11 mouse cellular contexts compared by ENCODE assay signal in genomic region chr11:90548560-90548959, GRCm38 (mm10).
DNase-seq lines count a peak whose midpoint lies in the region; ATAC-seq and TF ChIP-seq lines count a peak whose summit lies in the region.
"Had no signal": no experiment of that assay in that cellular context is flagged by ENCODE, and none has a peak within 500 bp of the region (broad histone marks: within the 10 kb centered on the region; RNA-seq: fewer than 3 reads in every experiment).

No protein-coding gene starts in this region.

- peak; percentile 70 for ATAC-seq in embryonic facial prominence, embryonic 11.5 days (replicated peaks; ENCODE audit: insufficient number of reproducible peaks, low FRiP score, low TSS enrichment, low read depth)
- no peak for ATAC-seq in erythroblast, adult 5-6 weeks (replicated peaks; ENCODE audit: low FRiP score, poor library complexity, severe bottlenecking)

- H3K4me2 ChIP-seq in embryonic facial prominence, embryonic 11.5 days (ENCODE audit: low read depth, low read length) = no peak overlapping the region
- H3K4me2 ChIP-seq: kidney, embryonic 15.5 days had no signal

- 41% methylated on average over 13 of the region's 13 CpGs for WGBS in embryonic facial prominence, embryonic 11.5 days

- H3K27ac ChIP-seq in embryonic facial prominence, embryonic 11.5 days (replicated peaks; ENCODE audit: low read depth, low read length) = no peak overlapping the region
- peak overlapping the region; percentile 74 for H3K27ac ChIP-seq in left cerebral cortex, adult 2 months
- H3K27ac ChIP-seq: kidney, embryonic 15.5 days; macrophage had no signal

- no peaks in the 10 kb centered on the region for H3K9me3 ChIP-seq in embryonic facial prominence, embryonic 11.5 days (replicated peaks; ENCODE audit: control insufficient read depth, low read length)
- H3K9me3 ChIP-seq: kidney, embryonic 15.5 days had no signal

- peak; percentile 61 for DNase-seq in embryonic facial prominence, embryonic 11.5 days (ENCODE audit: low spot score)
- peak; percentile 30 to 60 for DNase-seq in frontal cortex, postnatal 36 days (ENCODE audit: low spot score in 2 of 2)
- DNase-seq in left cerebral cortex, adult 2 months (ENCODE audit: extremely low spot score in 1 of 2, low spot score in 2 of 2) = peak; percentile 22 to 39
- peak; percentile 96 for DNase-seq in retina, postnatal 1 day
- DNase-seq in c-Kit-positive CD71-positive TER-119-positive erythroid progenitor cells, embryonic 14.5 days (ENCODE audit: low spot score) = no peak
- DNase-seq in cerebellum, adult 11 months = no peak
- DNase-seq in adrenal gland, postnatal 25 days = no peak
- DNase-seq: thymus, postnatal 36 days had no signal

- no peak for TF ChIP-seq CTCF in left cerebral cortex, adult 2 months (IDR thresholded peaks at IDR 0.05)

- intact Hi-C loops in left cerebral cortex, adult 2 months (cut with DNase I) = loop anchor here (2.0 kb wide), 2 partner anchors 130 to 158 kb away; partner anchors contain the start of gene Hlf

- no peak overlapping the region for H3K9ac ChIP-seq in embryonic facial prominence, embryonic 11.5 days (replicated peaks; ENCODE audit: low read length)
- H3K9ac ChIP-seq: kidney, embryonic 15.5 days had no signal

- no peaks in the 10 kb centered on the region for H3K27me3 ChIP-seq in embryonic facial prominence, embryonic 11.5 days (ENCODE audit: control insufficient read depth, insufficient read depth, low read length)
- H3K27me3 ChIP-seq: kidney, embryonic 15.5 days had no signal

- H3K4me1 ChIP-seq in embryonic facial prominence, embryonic 11.5 days (ENCODE audit: control insufficient read depth, insufficient read depth, low read length) = no peaks in the 10 kb centered on the region

- no peaks in the 10 kb centered on the region for H3K36me3 ChIP-seq in embryonic facial prominence, embryonic 11.5 days (replicated peaks; ENCODE audit: control insufficient read depth, insufficient read depth, low read depth, low read length)

- H3K4me3 ChIP-seq in embryonic facial prominence, embryonic 11.5 days (ENCODE audit: low read depth, low read length) = no peak overlapping the region
- H3K4me3 ChIP-seq in left cerebral cortex, adult 2 months = peak overlapping the region; percentile 4; the same call in 1 of the 2 replicates
- H3K4me3 ChIP-seq: kidney, embryonic 15.5 days had no signal

Comparison
In these comparisons a context has a peak if more than half of its experiments do, and no peak if none do; other contexts are left out.
1. DNase-seq: peak in embryonic facial prominence, embryonic 11.5 days (single experiment), frontal cortex, postnatal 36 days (2 of 2), left cerebral cortex, adult 2 months (2 of 2) and retina, postnatal 1 day (single experiment); none in c-Kit-positive CD71-positive TER-119-positive erythroid progenitor cells, embryonic 14.5 days (single experiment), cerebellum, adult 11 months (single experiment) and adrenal gland, postnatal 25 days (single experiment).